Mouse (Mus musculus): ENCODE measurements around the gene Eif4e2. TPM values are rescaled to one million over a fixed set of nuclear protein-coding genes. Genes with fewer than 3 reads are reported as not detected.

Gene Eif4e2
- polyA plus RNA-seq, 1 experiment = 21.6 TPM

GRCm38 (mm10) chr1:87185526-87185925 lies 28.2 kb upstream of the Eif4e2 start:
- Histone ChIP-seq H3K4me3 (ENCODE audit: extremely low read depth, insufficient read depth, insufficient read length) (no peak overlapping the region), H3K27ac (ENCODE audit: insufficient read depth, low read length) (no peak overlapping the region), H3K27me3 (ENCODE audit: control insufficient read depth, insufficient read depth, low read length) (peaks cover 16% of the 10 kb centered on the region), H3K36me3 (ENCODE audit: control insufficient read depth, insufficient read depth, low read length) (no peaks in the 10 kb centered on the region), H3K4me1 (ENCODE audit: control insufficient read depth, insufficient read depth, insufficient read length) (peaks cover 9% of the 10 kb centered on the region; the same call in 1 of the 2 replicates)
- 21% methylated on average over 13 of the region's 13 CpGs for WGBS
- DNase-seq (ENCODE audit: low read depth in 1 of 2, low spot score in 2 of 2) = no peak
- TF ChIP-seq POLR2A (IDR thresholded peaks at IDR 0.05; ENCODE audit: low read depth, low read length) (no peak), CTCF (IDR thresholded peaks at IDR 0.05; ENCODE audit: extremely low read depth, insufficient read depth, insufficient read length, insufficient replicate concordance) (no peak)

GRCm38 (mm10) chr1:87186261-87187036 lies 27.3 kb upstream of the Eif4e2 start:
- Histone ChIP-seq H3K36me3 (ENCODE audit: control insufficient read depth, insufficient read depth, low read length) (no peaks in the 10 kb centered on the region), H3K4me1 (ENCODE audit: control insufficient read depth, insufficient read depth, insufficient read length) (peaks cover 9% of the 10 kb centered on the region; the same call in 1 of the 2 replicates), H3K4me3 (ENCODE audit: extremely low read depth, insufficient read depth, insufficient read length) (peak overlapping the region; percentile 63), H3K27me3 (ENCODE audit: control insufficient read depth, insufficient read depth, low read length) (peaks cover 16% of the 10 kb centered on the region), H3K27ac (ENCODE audit: insufficient read depth, low read length) (no peak overlapping the region)
- WGBS = 6% methylated on average over 54 of the region's 54 CpGs
- no peak for TF ChIP-seq POLR2A (IDR thresholded peaks at IDR 0.05; ENCODE audit: low read depth, low read length)
- TF ChIP-seq CTCF (IDR thresholded peaks at IDR 0.05; ENCODE audit: extremely low read depth, insufficient read depth, insufficient read length, insufficient replicate concordance) = no peak
- no peak for DNase-seq (ENCODE audit: low read depth in 1 of 2, low spot score in 2 of 2)

GRCm38 (mm10) chr1:87187037-87187355 lies 26.7 kb upstream of the Eif4e2 start:
- Histone ChIP-seq H3K36me3 (ENCODE audit: control insufficient read depth, insufficient read depth, low read length) (no peaks in the 10 kb centered on the region), H3K27me3 (ENCODE audit: control insufficient read depth, insufficient read depth, low read length) (peaks cover 16% of the 10 kb centered on the region), H3K27ac (ENCODE audit: insufficient read depth, low read length) (no peak overlapping the region), H3K4me3 (ENCODE audit: extremely low read depth, insufficient read depth, insufficient read length) (peak overlapping the region; percentile 63), H3K4me1 (ENCODE audit: control insufficient read depth, insufficient read depth, insufficient read length) (peaks cover 9% of the 10 kb centered on the region; the same call in 1 of the 2 replicates)
- DNase-seq (ENCODE audit: low read depth in 1 of 2, low spot score in 2 of 2) = peak; percentile 23 to 45
- TF ChIP-seq CTCF (IDR thresholded peaks at IDR 0.05; ENCODE audit: extremely low read depth, insufficient read depth, insufficient read length, insufficient replicate concordance) (peak; percentile 78), POLR2A (IDR thresholded peaks at IDR 0.05; ENCODE audit: low read depth, low read length) (no peak)
- 1% methylated on average over 15 of the region's 15 CpGs for WGBS

- H3K4me1 ChIP-seq (ENCODE audit: control insufficient read depth, insufficient read depth, insufficient read length) = peaks cover 7% of the 10 kb centered on the region; the same call in 1 of the 2 replicates
- 42% methylated on average over 4 of the region's 4 CpGs for WGBS
- H3K27ac ChIP-seq (ENCODE audit: insufficient read depth, low read length) = no peak within 1 kb of the TSS
- peaks cover 14% of the 10 kb centered on the region for H3K27me3 ChIP-seq (ENCODE audit: control insufficient read depth, insufficient read depth, low read length)
- TF ChIP-seq CTCF (IDR thresholded peaks at IDR 0.05; ENCODE audit: extremely low read depth, insufficient read depth, insufficient read length, insufficient replicate concordance) = no peak
- TF ChIP-seq POLR2A (IDR thresholded peaks at IDR 0.05; ENCODE audit: low read depth, low read length) = no peak
- no peak for DNase-seq (ENCODE audit: low read depth in 1 of 2, low spot score in 2 of 2)
- no peaks in the 10 kb centered on the region for H3K36me3 ChIP-seq (ENCODE audit: control insufficient read depth, insufficient read depth, low read length)
- H3K4me3 ChIP-seq (ENCODE audit: extremely low read depth, insufficient read depth, insufficient read length) = no peak within 1 kb of the TSS
Observed at GRCm38 (mm10) chr1:87190429-87190828, 23.3 kb upstream of the Eif4e2 start, which contains the start of gene Chrnd. TSS of gene Chrnd (plus strand) at chr1:87190607.

- 85% methylated on average over 9 of the region's 9 CpGs for WGBS
- Histone ChIP-seq H3K4me3 (ENCODE audit: extremely low read depth, insufficient read depth, insufficient read length) (no peak overlapping the region), H3K36me3 (ENCODE audit: control insufficient read depth, insufficient read depth, low read length) (no peaks in the 10 kb centered on the region), H3K27ac (ENCODE audit: insufficient read depth, low read length) (no peak overlapping the region), H3K4me1 (ENCODE audit: control insufficient read depth, insufficient read depth, insufficient read length) (no peaks in the 10 kb centered on the region), H3K27me3 (ENCODE audit: control insufficient read depth, insufficient read depth, low read length) (no peaks in the 10 kb centered on the region)
- no peak for TF ChIP-seq CTCF (IDR thresholded peaks at IDR 0.05; ENCODE audit: extremely low read depth, insufficient read depth, insufficient read length, insufficient replicate concordance)
- TF ChIP-seq POLR2A (IDR thresholded peaks at IDR 0.05; ENCODE audit: low read depth, low read length) = no peak
- DNase-seq (ENCODE audit: low read depth in 1 of 2, low spot score in 2 of 2) = no peak
Observed at GRCm38 (mm10) chr1:87197296-87197695, 16.4 kb upstream of the Eif4e2 start.

DNA sequence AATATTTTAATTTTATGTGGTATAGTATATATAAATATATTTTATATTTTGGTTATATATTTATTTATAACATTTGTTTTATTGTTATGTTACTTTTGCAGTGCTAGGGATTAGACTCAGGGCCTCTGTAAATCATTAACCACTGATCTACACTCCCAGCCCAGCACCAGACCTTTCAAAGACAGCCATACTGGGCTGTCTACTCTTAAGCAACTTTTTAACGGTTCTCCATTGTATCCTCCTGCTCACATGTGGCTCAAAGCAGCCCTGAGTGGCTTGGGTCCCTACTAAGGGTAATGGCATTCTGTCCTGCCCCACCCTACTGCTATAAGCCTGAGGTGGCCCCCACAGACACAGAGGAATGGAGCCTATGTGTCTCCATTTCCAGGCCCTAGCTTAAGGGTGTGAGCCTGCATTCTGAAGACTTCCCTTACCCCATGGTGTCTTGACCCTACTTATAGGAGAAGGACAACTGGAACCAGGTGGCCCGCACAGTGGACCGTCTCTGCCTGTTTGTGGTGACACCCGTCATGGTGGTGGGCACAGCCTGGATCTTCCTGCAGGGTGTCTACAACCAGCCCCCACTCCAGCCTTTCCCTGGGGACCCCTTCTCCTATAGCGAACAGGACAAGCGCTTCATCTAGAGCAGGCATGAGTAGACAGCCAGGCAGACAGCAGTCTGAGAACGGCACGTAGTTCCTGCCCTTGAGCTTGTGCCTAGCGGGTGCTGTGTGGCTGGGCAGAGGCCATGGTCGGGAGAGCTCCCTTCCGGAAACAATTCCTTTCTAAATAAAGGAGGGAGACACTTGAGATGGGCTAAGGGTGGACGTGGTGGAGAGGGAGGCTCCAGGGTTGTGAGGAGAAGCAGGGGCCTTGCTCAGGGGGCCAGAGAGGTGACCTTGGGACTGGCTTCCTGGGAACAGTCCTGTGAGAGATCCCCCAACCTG lies 15.3 kb upstream of the Eif4e2 start:
- no peaks in the 10 kb centered on the region for H3K36me3 ChIP-seq (ENCODE audit: control insufficient read depth, insufficient read depth, low read length)
- 71% methylated on average over 12 of the region's 12 CpGs for WGBS
- TF ChIP-seq CTCF (IDR thresholded peaks at IDR 0.05; ENCODE audit: extremely low read depth, insufficient read depth, insufficient read length, insufficient replicate concordance) (no peak), POLR2A (IDR thresholded peaks at IDR 0.05; ENCODE audit: low read depth, low read length) (no peak)
- no peaks in the 10 kb centered on the region for H3K27me3 ChIP-seq (ENCODE audit: control insufficient read depth, insufficient read depth, low read length)
- no peak overlapping the region for H3K27ac ChIP-seq (ENCODE audit: insufficient read depth, low read length)
- H3K4me3 ChIP-seq (ENCODE audit: extremely low read depth, insufficient read depth, insufficient read length) = no peak overlapping the region
- H3K4me1 ChIP-seq (ENCODE audit: control insufficient read depth, insufficient read depth, insufficient read length) = no peaks in the 10 kb centered on the region
- no peak for DNase-seq (ENCODE audit: low read depth in 1 of 2, low spot score in 2 of 2)
